Comparison of ENCODE assay signal across 15 mouse cellular contexts in the genomic region with DNA sequence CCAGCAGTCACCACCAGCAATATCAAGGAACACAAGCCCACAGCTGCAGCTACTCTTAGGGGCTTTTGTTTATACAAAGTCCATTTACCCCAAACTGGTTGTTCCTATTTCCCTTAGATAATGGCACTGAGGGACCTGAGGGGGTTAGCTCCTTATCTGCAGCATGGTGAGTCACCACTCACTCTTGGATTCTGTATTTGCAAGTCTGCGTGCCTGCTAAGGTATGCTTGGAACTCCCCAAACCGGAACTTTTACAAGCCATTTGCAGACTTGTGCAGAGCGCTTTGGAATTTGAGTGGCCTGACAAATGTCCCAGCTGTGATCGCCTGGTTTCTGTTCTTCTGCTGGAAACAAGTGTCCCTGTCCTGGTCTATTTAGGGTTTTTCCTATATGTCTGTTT. TPM values are rescaled to one million over a fixed set of nuclear protein-coding genes. Genes with fewer than 3 reads are reported as not detected.
DNase-seq lines count a peak whose midpoint lies in the region; ATAC-seq and TF ChIP-seq lines count a peak whose summit lies in the region.
"Had no signal": no experiment of that assay in that cellular context is flagged by ENCODE, and none has a peak within 500 bp of the region (broad histone marks: within the 10 kb centered on the region; RNA-seq: fewer than 3 reads in every experiment).

No protein-coding gene starts in this region.

- peak overlapping the region; percentile 41 for H3K4me2 ChIP-seq in heart, embryonic 13.5 days
- H3K4me2 ChIP-seq: hindbrain, embryonic 15.5 days; liver, embryonic 12.5 days; neural tube, embryonic 13.5 days had no signal

- no peaks in the 10 kb centered on the region for H3K9me3 ChIP-seq in heart, embryonic 13.5 days
- H3K9me3 ChIP-seq: G1E; hindbrain, embryonic 15.5 days; liver, embryonic 12.5 days; megakaryocyte, embryonic 14.5 days; neural tube, embryonic 13.5 days had no signal

- no peaks in the 10 kb centered on the region for H3K27me3 ChIP-seq in heart, embryonic 13.5 days (replicated peaks)
- no peaks in the 10 kb centered on the region for H3K27me3 ChIP-seq in heart, adult 2 months (ENCODE audit: control insufficient read depth, insufficient read depth, low read length)
- H3K27me3 ChIP-seq: hindbrain, embryonic 15.5 days; liver, embryonic 12.5 days; megakaryocyte, embryonic 14.5 days; neural tube, embryonic 13.5 days had no signal

- 0 out of 2 replicates have a peak overlapping the region, but pooled peaks have one; percentile 15 for H3K9ac ChIP-seq in heart, embryonic 13.5 days
- no peak overlapping the region for H3K9ac ChIP-seq in heart, adult 2 months (ENCODE audit: low read depth, low read length)
- H3K9ac ChIP-seq: hindbrain, embryonic 15.5 days; liver, embryonic 12.5 days; neural tube, embryonic 13.5 days had no signal

- intact Hi-C loops in heart, adult 2 months (cut with DNase I), result no loop called here

- peak overlapping the region; percentile 85 for H3K27ac ChIP-seq in heart, embryonic 13.5 days (replicated peaks)
- H3K27ac ChIP-seq in heart, adult 2 months, result no peak overlapping the region
- H3K27ac ChIP-seq: hindbrain, embryonic 15.5 days; liver, embryonic 12.5 days; neural tube, embryonic 13.5 days had no signal

- no peaks in the 10 kb centered on the region for H3K79me2 ChIP-seq in heart, adult 2 months (replicated peaks; ENCODE audit: control insufficient read depth, insufficient read depth, low read length)

- no peak for DNase-seq in heart, adult 2 months
- peak; percentile 22 to 36 for DNase-seq in lung, adult 18-20 months
- peak; percentile 32 to 48 for DNase-seq in lung, postnatal 4 days
- no peak for DNase-seq in adrenal gland, adult 18-20 months (ENCODE audit: low spot score in 2 of 2)
- DNase-seq in Muller cell, postnatal 12 days (ENCODE audit: inconsistent ontology term), result no peak
- no peak for DNase-seq in thymus, postnatal 4 days
- DNase-seq: cerebellum, adult 11 months had no signal

- TF ChIP-seq EP300 in heart, adult 2 months (IDR thresholded peaks at IDR 0.05; ENCODE audit: insufficient read depth, low read depth, low read length), result no peak

- TF ChIP-seq CTCF in heart, adult 2 months (IDR thresholded peaks at IDR 0.05), result no peak

- 9% methylated on average over 4 of the region's 4 CpGs for WGBS in heart, embryonic 13.5 days
- WGBS in heart, adult 2 months, result 31% methylated on average over 4 of the region's 4 CpGs

- H3K4me3 ChIP-seq in heart, embryonic 13.5 days, result no peak overlapping the region
- H3K4me3 ChIP-seq in heart, adult 2 months, result no peak overlapping the region
- H3K4me3 ChIP-seq: hindbrain, embryonic 15.5 days; liver, embryonic 12.5 days; megakaryocyte, embryonic 14.5 days; neural tube, embryonic 13.5 days had no signal

- no peak; the same call in 1 of the 2 replicates for ATAC-seq in heart, embryonic 13.5 days (ENCODE audit: extremely low read depth, insufficient number of reproducible peaks, low FRiP score, low TSS enrichment)
- peak; percentile 57; the same call in 1 of the 2 replicates for ATAC-seq in common myeloid progenitor, adult 5-6 weeks (replicated peaks; ENCODE audit: low read depth, poor library complexity, severe bottlenecking)
- ATAC-seq: activated CD4-positive, CD25-positive, alpha-beta regulatory T cell, adult 4 months; liver, embryonic 12.5 days had no signal

- H3K36me3 ChIP-seq in heart, embryonic 13.5 days, result peaks cover 40% of the 10 kb centered on the region
- no peaks in the 10 kb centered on the region for H3K36me3 ChIP-seq in heart, adult 2 months (ENCODE audit: control insufficient read depth, insufficient read depth, low read length)
- H3K36me3 ChIP-seq: G1E had no signal

- no peak for TF ChIP-seq POLR2A in heart, adult 2 months (IDR thresholded peaks at IDR 0.05; ENCODE audit: insufficient read depth, low read depth, low read length)

- H3K4me1 ChIP-seq in heart, embryonic 13.5 days, result peaks cover 51% of the 10 kb centered on the region
- H3K4me1 ChIP-seq in heart, adult 2 months (ENCODE audit: control insufficient read depth, insufficient read depth, low read length), result no peaks in the 10 kb centered on the region
- H3K4me1 ChIP-seq: hindbrain, embryonic 15.5 days; neural tube, embryonic 13.5 days had no signal

RNA-seq across cellular contexts. Expression of a gene that starts 17.7 kb away (rescaled TPM):
- polyA plus RNA-seq in heart, embryonic 13.5 days (2015; fragmentation: Nextera tagmentation; extraction: Ambion mirVana), result 13.9 and 15.6 TPM in 2 replicates
- 1 to 10 TPM; 2.4 TPM for total RNA-seq in heart, adult 2 months (2021)
- polyA plus RNA-seq in heart, adult 2 months (2012; rRNA removed), result 0.88 and 1.00 TPM in 2 replicates
- total RNA-seq in common myeloid progenitor, adult 5-6 weeks (2017), result 5.0 and 5.5 TPM in 2 replicates
- under 1 TPM; 0.73 to 0.93 TPM for total RNA-seq in adrenal gland, adult 18-20 months (2021)

Comparison
In these comparisons a context has a peak if more than half of its experiments do, and no peak if none do; other contexts are left out.
1. DNase-seq: peak in lung, adult 18-20 months (2 of 2) and lung, postnatal 4 days (2 of 2); none in heart, adult 2 months (0 of 2), adrenal gland, adult 18-20 months (0 of 2), Muller cell, postnatal 12 days (single experiment) and thymus, postnatal 4 days (single experiment).